Mouse (Mus musculus) midbrain, postnatal 0 days (tissue): Measurements from ENCODE around the gene Gm48552. TPM values are rescaled to one million over a fixed set of nuclear protein-coding genes. Genes with fewer than 3 reads are reported as not detected.

Experiments used
- ATAC-seq: fragments of 200-750 bp; cut with Nextera tagmentation; 2 replicates; pipeline ENCODE4 v1.8.0; 2017; ENCODE audit warnings: moderate number of reproducible peaks, mild to moderate bottlenecking, moderate TSS enrichment, moderate library complexity; ENCODE audit not compliant: low FRiP score
- DNase-seq: peaks from one replicate; pipeline ENCODE4 v3.0.0-alpha.2; 2015; ENCODE audit warnings: low spot score
- H3K27ac ChIP-seq: fragments of 300-500 bp; sonication (generic); 2 replicates; pipeline ENCODE4 v1.5.1; 2014; ENCODE audit warnings: low read depth, mild to moderate bottlenecking, low read length, mixed read lengths
- H3K27me3 ChIP-seq: fragments of 300-500 bp; sonication (generic); 2 replicates; pipeline ENCODE4 v1.6.1; 2014; ENCODE audit warnings: low read length, control low read depth, mixed read lengths; ENCODE audit not compliant: insufficient read depth
- H3K36me3 ChIP-seq: fragments of 300-500 bp; sonication (generic); 2 replicates; pipeline ENCODE4 v1.6.1; 2014; ENCODE audit warnings: low read length, control low read depth, mixed read lengths; ENCODE audit not compliant: insufficient read depth
- H3K4me1 ChIP-seq: fragments of 300-500 bp; sonication (generic); 2 replicates; pipeline ENCODE4 v1.6.1; 2014; ENCODE audit warnings: mild to moderate bottlenecking, control low read depth, antibody characterized with exemption, low read length, mixed read lengths; ENCODE audit not compliant: insufficient read depth
- H3K4me2 ChIP-seq: fragments of 300-500 bp; sonication (generic); 2 replicates; pipeline ENCODE4 v1.6.1; 2014; ENCODE audit warnings: low read depth, mild to moderate bottlenecking, low read length, mixed read lengths; ENCODE audit not compliant: poor library complexity, severe bottlenecking
- H3K4me3 ChIP-seq: fragments of 300-500 bp; sonication (generic); 2 replicates; pipeline ENCODE4 v1.5.1; 2014; ENCODE audit warnings: low read depth, mild to moderate bottlenecking, low read length, moderate library complexity
- H3K9ac ChIP-seq: fragments of 300-500 bp; sonication (generic); replicated peaks from 2 replicates; pipeline ENCODE4 v1.6.1; 2014; ENCODE audit warnings: mild to moderate bottlenecking, low read length, moderate library complexity, mixed read lengths; ENCODE audit not compliant: poor library complexity, severe bottlenecking
- H3K9me3 ChIP-seq: fragments of 300-500 bp; sonication (generic); 2 replicates; pipeline ENCODE4 v1.6.1; 2016; ENCODE audit warnings: low read length, control low read depth
- CTCF ChIP-seq: IDR thresholded peaks from 2 replicates; pipeline ENCODE4 v1.5.1; 2016; ENCODE audit warnings: antibody characterized with exemption, mild to moderate bottlenecking
- WGBS: fragments of 180-500 bp; shearing (Covaris S2); extraction: QIAGEN DNeasy Blood & Tissue Kit; methylation state at CpG from one replicate; pipeline ENCODE4 v1.1.7; 2014; 5-methylcytosine and 5-hydroxymethylcytosine counted together
- polyA plus RNA-seq: library from polyadenylated mRNA; unstranded; fragments of >200 nt; fragmentation: Nextera tagmentation; extraction: Ambion mirVana; gene quantifications from 2 replicates; pipeline ENCODE4 v1.2.1, GENCODE M21; 2015
- total RNA-seq: library from RNA; depleted of rRNA; stranded (reverse); fragments of >200 nt; gene quantifications from 2 replicates; pipeline ENCODE4 v1.2.3, GENCODE M21; 2014

The Gm48552 gene
- total and polyA plus RNA-seq, 2 experiments from 2014 or later: 1.6 to 6.6 TPM

DNA sequence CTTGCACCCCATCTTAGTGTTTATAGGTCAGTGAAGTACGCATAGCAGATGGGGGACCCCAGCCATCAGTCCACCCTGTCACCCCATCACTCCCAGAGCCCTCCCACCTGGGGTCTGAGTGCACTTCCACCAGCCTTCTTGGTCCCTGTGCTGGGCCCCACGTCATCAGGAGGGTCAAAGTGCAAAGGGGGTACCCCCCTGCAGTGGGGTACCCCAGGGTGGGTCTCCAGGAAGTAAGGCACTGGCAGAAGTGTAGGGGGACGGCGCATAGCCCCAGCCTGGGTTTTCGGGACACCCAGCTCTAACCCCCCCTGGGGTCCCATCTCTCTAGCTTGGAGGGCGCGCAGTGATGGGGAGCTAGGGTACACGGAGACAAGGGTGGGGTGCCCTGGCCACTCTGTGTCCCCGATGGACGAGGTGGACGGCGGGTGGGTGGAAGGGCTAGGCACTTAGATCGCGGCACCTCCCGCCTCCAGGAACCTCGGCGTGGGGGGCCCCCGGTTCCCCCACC is 11.0 kb downstream of the Gm48552 start:
- ATAC-seq (no peak), DNase-seq (no peak)
- H3K4me2 ChIP-seq: 0 out of 2 replicates have a peak overlapping the region, but pooled peaks have one; percentile 15
- WGBS: 79% methylated on average over 18 of the region's 18 CpGs
- no peak overlapping the region for H3K9ac ChIP-seq
- no peaks in the 10 kb centered on the region for H3K27me3 ChIP-seq
- H3K36me3 ChIP-seq: peaks cover 33% of the 10 kb centered on the region
- no peaks in the 10 kb centered on the region for H3K9me3 ChIP-seq
- no peak overlapping the region for H3K27ac ChIP-seq
- TF ChIP-seq CTCF: no peak
- no peak overlapping the region for H3K4me3 ChIP-seq
- no peaks in the 10 kb centered on the region for H3K4me1 ChIP-seq

DNA sequence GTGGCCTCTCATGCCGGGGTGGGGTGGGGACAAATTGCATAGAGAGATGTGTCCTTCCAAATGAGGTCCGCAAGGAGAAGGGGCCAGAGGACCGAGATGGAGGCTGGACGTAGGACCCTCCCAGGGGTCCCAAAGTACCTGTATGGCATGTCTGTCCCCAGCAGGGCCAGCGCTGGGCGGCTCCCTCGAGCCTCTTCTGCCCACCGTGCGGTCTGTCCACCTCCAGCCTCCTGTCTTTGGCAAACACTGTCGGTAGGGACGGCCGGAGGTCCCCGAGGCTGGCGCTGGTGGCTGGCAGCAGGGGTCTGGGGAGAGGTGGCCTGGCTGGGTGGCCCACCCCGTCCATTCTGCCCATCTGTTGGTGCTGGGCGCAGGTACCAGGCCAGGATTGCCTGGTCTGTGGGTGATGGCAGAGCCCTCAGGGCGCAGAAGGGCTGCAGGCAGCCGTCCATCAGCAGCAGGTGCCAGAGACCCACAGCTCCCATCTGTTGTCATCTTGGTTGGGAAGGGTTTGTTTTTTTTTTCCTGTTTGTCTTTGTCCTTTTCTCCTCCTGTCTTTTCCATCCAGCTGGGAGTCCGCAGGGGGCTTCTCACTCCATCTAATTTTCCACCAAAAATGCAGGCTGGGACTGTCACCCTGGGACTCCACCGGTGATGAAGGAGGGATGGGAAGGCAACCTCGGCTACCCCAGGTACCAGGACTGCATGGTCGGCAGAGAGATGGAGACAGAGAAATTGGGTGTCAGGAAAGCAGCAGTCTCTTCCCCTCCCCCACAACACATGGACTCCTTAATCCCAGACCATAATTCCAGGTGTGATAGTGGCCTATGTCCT is 11.8 kb downstream of the Gm48552 start:
- Histone ChIP-seq H3K27me3 (no peaks in the 10 kb centered on the region), H3K36me3 (peaks cover 37% of the 10 kb centered on the region), H3K4me1 (no peaks in the 10 kb centered on the region), H3K9ac (no peak overlapping the region), H3K4me3 (no peak overlapping the region), H3K4me2 (peak overlapping the region; percentile 15; the same call in 1 of the 2 replicates), H3K27ac (no peak overlapping the region), H3K9me3 (no peaks in the 10 kb centered on the region)
- ATAC-seq: no peak
- no peak for TF ChIP-seq CTCF
- peak; percentile 59 for DNase-seq
- WGBS: 54% methylated on average over 22 of the region's 22 CpGs

DNA sequence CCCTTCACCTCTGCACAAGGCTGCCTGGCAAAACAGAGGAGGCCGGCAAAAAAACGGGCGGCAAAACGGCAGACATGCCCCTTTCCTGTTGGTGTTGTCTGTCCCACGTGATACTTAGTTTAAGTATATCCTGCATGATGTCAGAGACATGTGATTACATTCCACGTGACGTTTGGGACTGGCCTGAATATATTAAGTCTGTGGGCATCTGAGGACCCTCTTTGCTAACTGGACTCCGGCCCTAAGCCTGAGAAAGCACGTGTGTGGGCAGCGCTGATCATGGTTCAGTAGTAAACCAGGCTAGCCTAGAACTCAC is 12.4 kb downstream of the Gm48552 start:
- peaks cover 43% of the 10 kb centered on the region for H3K36me3 ChIP-seq
- no peak overlapping the region for H3K4me3 ChIP-seq
- no peak overlapping the region for H3K4me2 ChIP-seq
- no peaks in the 10 kb centered on the region for H3K4me1 ChIP-seq
- no peak overlapping the region; the same call in 1 of the 2 replicates for H3K27ac ChIP-seq
- H3K9ac ChIP-seq: no peak overlapping the region
- no peak for DNase-seq
- H3K9me3 ChIP-seq: no peaks in the 10 kb centered on the region
- no peak for TF ChIP-seq CTCF
- 37% methylated on average over 10 of the region's 10 CpGs for WGBS
- H3K27me3 ChIP-seq: no peaks in the 10 kb centered on the region
- ATAC-seq: peak; percentile 4; the same call in 1 of the 2 replicates

DNA sequence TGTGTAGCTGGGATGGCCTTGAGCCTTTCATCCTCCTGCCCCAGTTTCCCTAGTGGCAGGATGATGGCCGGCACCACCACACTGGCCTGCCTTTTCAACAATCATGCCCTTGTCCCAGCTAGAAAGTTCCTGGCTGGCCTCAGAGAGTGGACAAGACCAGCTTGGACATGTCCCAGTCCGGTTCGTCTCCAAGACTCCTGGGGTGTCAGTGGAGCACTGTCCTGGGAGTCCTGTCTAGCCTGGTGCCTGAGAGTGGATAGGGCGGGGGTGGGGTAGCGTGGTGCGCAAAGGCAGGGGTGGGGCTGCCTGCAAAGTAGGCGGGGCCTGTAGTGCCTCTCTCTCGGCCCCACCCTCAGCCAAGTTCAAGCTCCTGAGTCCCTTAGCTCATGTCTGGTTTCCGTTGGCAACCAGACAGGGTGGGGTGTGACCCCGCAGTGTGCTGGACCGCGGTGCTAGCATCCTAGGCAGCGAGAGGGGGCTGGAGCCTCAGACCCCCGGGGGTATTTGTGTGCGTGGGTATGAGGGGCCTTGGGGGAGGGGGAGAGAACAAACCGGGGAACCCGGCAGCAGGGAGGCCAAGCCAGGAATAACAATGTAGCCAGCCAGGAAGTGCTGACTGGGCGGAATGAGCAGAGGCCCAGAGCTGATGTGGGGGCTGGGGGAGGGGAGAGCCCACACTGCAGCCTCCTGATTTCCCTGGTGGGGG is 12.9 kb downstream of the Gm48552 start:
- peak; percentile 65 for DNase-seq
- no peak for TF ChIP-seq CTCF
- WGBS: 10% methylated on average over 18 of the region's 18 CpGs
- no peak overlapping the region for H3K4me3 ChIP-seq
- peak overlapping the region; percentile 47; the same call in 1 of the 2 replicates for H3K27ac ChIP-seq
- no peak overlapping the region for H3K9ac ChIP-seq
- H3K9me3 ChIP-seq: no peaks in the 10 kb centered on the region
- H3K4me1 ChIP-seq: no peaks in the 10 kb centered on the region
- 0 out of 2 replicates have a peak overlapping the region, but pooled peaks have one; percentile 2 for H3K4me2 ChIP-seq
- no peaks in the 10 kb centered on the region for H3K27me3 ChIP-seq
- peak; percentile 29; the same call in 1 of the 2 replicates for ATAC-seq
- peaks cover 48% of the 10 kb centered on the region for H3K36me3 ChIP-seq

DNA sequence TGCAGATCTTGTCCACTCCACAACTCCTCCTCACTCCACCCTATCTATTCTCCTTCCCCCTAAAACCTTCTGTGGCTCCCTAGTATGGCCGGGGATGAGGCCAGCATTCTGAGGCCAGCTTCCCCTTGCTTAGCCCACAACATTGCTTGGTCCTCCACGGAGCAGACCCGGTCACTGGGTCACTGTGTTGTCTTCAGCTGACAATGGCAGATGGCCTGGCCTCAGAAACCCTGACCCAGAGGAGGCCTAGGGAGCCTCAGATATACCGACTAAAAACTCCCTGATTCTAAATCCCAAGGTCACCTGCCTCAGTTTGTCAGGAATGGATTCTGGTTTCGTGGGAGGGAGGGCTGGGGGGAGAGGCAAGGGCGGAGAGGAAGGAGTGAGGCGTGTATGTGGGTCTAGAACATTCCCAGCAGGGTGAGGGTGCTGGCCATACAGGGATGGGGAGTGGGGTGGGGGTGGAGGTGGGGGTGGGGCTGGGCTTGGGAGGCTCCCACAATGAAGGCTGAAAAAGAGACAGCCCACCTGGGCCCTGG is 13.5 kb downstream of the Gm48552 start:
- H3K27ac ChIP-seq: peak overlapping the region; percentile 47; the same call in 1 of the 2 replicates
- H3K4me1 ChIP-seq: no peaks in the 10 kb centered on the region
- ATAC-seq: no peak
- peaks cover 54% of the 10 kb centered on the region for H3K36me3 ChIP-seq
- no peak overlapping the region for H3K4me3 ChIP-seq
- 21% methylated on average over 6 of the region's 7 CpGs for WGBS
- no peaks in the 10 kb centered on the region for H3K27me3 ChIP-seq
- no peaks in the 10 kb centered on the region for H3K9me3 ChIP-seq
- no peak for TF ChIP-seq CTCF
- H3K4me2 ChIP-seq: no peak overlapping the region
- no peak overlapping the region for H3K9ac ChIP-seq
- no peak for DNase-seq
